In genomic region chr7:67114056-67114455, GRCm38 (mm10) we compare ENCODE assay signal across 15 mouse cellular contexts.
DNase-seq lines count a peak whose midpoint lies in the region; ATAC-seq and TF ChIP-seq lines count a peak whose summit lies in the region.
"Had no signal": no experiment of that assay in that cellular context is flagged by ENCODE, and none has a peak within 500 bp of the region (broad histone marks: within the 10 kb centered on the region; RNA-seq: fewer than 3 reads in every experiment).

No protein-coding gene starts in this region.

- H3K4me2 ChIP-seq in embryonic facial prominence, embryonic 11.5 days (ENCODE audit: low read depth, low read length), result no peak overlapping the region
- no peak overlapping the region for H3K4me2 ChIP-seq in lung, embryonic 14.5 days
- H3K4me2 ChIP-seq: hindbrain, embryonic 15.5 days; liver, embryonic 11.5 days had no signal

- DNase-seq in embryonic facial prominence, embryonic 11.5 days (ENCODE audit: low spot score), result peak; percentile 13
- DNase-seq in embryonic facial prominence, embryonic 10.5 days (ENCODE audit: low spot score), result no peak
- DNase-seq in lung, embryonic 14.5 days, result peak; percentile 26
- DNase-seq in lung, adult 2 months, result no peak
- peak; percentile 20 for DNase-seq in brain, adult 2 months (ENCODE audit: low read depth, low spot score)
- DNase-seq in frontal cortex, postnatal 36 days (ENCODE audit: low spot score in 2 of 2), result no peak
- no peak for DNase-seq in right cerebral cortex, postnatal 10 days (ENCODE audit: low spot score in 2 of 2)
- DNase-seq: B cell, adult 2 months; cerebellum, adult 11-12 months; kidney, adult 8-10 months had no signal

- H3K36me3 ChIP-seq in embryonic facial prominence, embryonic 11.5 days (replicated peaks; ENCODE audit: control insufficient read depth, insufficient read depth, low read depth, low read length), result no peaks in the 10 kb centered on the region
- H3K36me3 ChIP-seq in embryonic facial prominence, embryonic 10.5 days (replicated peaks), result no peaks in the 10 kb centered on the region
- H3K36me3 ChIP-seq in lung, embryonic 14.5 days (ENCODE audit: insufficient read depth), result no peaks in the 10 kb centered on the region
- H3K36me3 ChIP-seq: hindbrain, embryonic 15.5 days had no signal

- no peak for TF ChIP-seq POLR2A in lung, adult 2 months (IDR thresholded peaks at IDR 0.05; ENCODE audit: borderline replicate concordance, extremely low read depth, low read depth, low read length)

- H3K4me3 ChIP-seq in embryonic facial prominence, embryonic 11.5 days (ENCODE audit: low read depth, low read length), result no peak overlapping the region
- H3K4me3 ChIP-seq in embryonic facial prominence, embryonic 10.5 days, result no peak overlapping the region
- H3K4me3 ChIP-seq in lung, embryonic 14.5 days (ENCODE audit: low read depth, low read length), result no peak overlapping the region
- H3K4me3 ChIP-seq in lung, adult 2 months (replicated peaks; ENCODE audit: extremely low read depth, low read depth, low read length), result no peak overlapping the region
- H3K4me3 ChIP-seq: hindbrain, embryonic 15.5 days; layer of hippocampus, adult 2 months had no signal

- no peak for TF ChIP-seq CTCF in lung, embryonic 14.5 days (IDR thresholded peaks at IDR 0.05; ENCODE audit: low read depth)
- no peak for TF ChIP-seq CTCF in lung, adult 2 months (IDR thresholded peaks at IDR 0.05; ENCODE audit: insufficient read depth, low read length)

- no peaks in the 10 kb centered on the region for H3K4me1 ChIP-seq in embryonic facial prominence, embryonic 11.5 days (ENCODE audit: control insufficient read depth, insufficient read depth, low read length)
- H3K4me1 ChIP-seq in embryonic facial prominence, embryonic 10.5 days, result peaks cover 9% of the 10 kb centered on the region; the same call in 1 of the 2 replicates
- H3K4me1 ChIP-seq in lung, embryonic 14.5 days (ENCODE audit: insufficient read depth), result no peaks in the 10 kb centered on the region
- no peaks in the 10 kb centered on the region for H3K4me1 ChIP-seq in lung, adult 2 months (ENCODE audit: control insufficient read depth, insufficient read depth, low read length)

- WGBS in embryonic facial prominence, embryonic 11.5 days, result 98% methylated on average over 3 of the region's 3 CpGs
- WGBS in embryonic facial prominence, embryonic 10.5 days, result 95% methylated on average over 3 of the region's 3 CpGs
- WGBS in lung, embryonic 14.5 days, result 96% methylated on average over 3 of the region's 3 CpGs
- WGBS in lung, adult 2 months, result 85% methylated on average over 3 of the region's 3 CpGs

- H3K27me3 ChIP-seq in embryonic facial prominence, embryonic 11.5 days (ENCODE audit: control insufficient read depth, insufficient read depth, low read length), result no peaks in the 10 kb centered on the region
- H3K27me3 ChIP-seq in embryonic facial prominence, embryonic 10.5 days (replicated peaks; ENCODE audit: low read depth, poor library complexity, severe bottlenecking), result no peaks in the 10 kb centered on the region
- H3K27me3 ChIP-seq in lung, embryonic 14.5 days (ENCODE audit: insufficient read depth, low read length), result no peaks in the 10 kb centered on the region
- H3K27me3 ChIP-seq: hindbrain, embryonic 15.5 days had no signal

- H3K9me3 ChIP-seq in embryonic facial prominence, embryonic 11.5 days (replicated peaks; ENCODE audit: control insufficient read depth, low read length), result no peaks in the 10 kb centered on the region
- no peaks in the 10 kb centered on the region for H3K9me3 ChIP-seq in embryonic facial prominence, embryonic 10.5 days
- H3K9me3 ChIP-seq in lung, embryonic 14.5 days (ENCODE audit: low read depth, low read length), result no peaks in the 10 kb centered on the region
- H3K9me3 ChIP-seq: hindbrain, embryonic 15.5 days had no signal

- no peak overlapping the region for H3K9ac ChIP-seq in embryonic facial prominence, embryonic 11.5 days (replicated peaks; ENCODE audit: low read length)
- no peak overlapping the region for H3K9ac ChIP-seq in lung, embryonic 14.5 days
- H3K9ac ChIP-seq: hindbrain, embryonic 15.5 days had no signal

- no peak for ATAC-seq in embryonic facial prominence, embryonic 11.5 days (replicated peaks; ENCODE audit: insufficient number of reproducible peaks, low FRiP score, low TSS enrichment, low read depth)
- ATAC-seq in lung, embryonic 14.5 days (ENCODE audit: insufficient read depth), result no peak
- ATAC-seq in megakaryocyte, adult 5-6 weeks (ENCODE audit: poor library complexity, severe bottlenecking), result peak; percentile 50

- no peak overlapping the region for H3K27ac ChIP-seq in embryonic facial prominence, embryonic 11.5 days (replicated peaks; ENCODE audit: low read depth, low read length)
- H3K27ac ChIP-seq in embryonic facial prominence, embryonic 10.5 days (replicated peaks), result no peak overlapping the region
- no peak overlapping the region for H3K27ac ChIP-seq in lung, embryonic 14.5 days (ENCODE audit: low read depth)
- H3K27ac ChIP-seq: hindbrain, embryonic 15.5 days; layer of hippocampus, adult 2 months; stomach, postnatal 0 days had no signal

Comparison
In these comparisons a context has a peak if more than half of its experiments do, and no peak if none do; other contexts are left out.
1. DNase-seq: peak in embryonic facial prominence, embryonic 11.5 days (single experiment), lung, embryonic 14.5 days (single experiment) and brain, adult 2 months (single experiment); none in embryonic facial prominence, embryonic 10.5 days (single experiment), lung, adult 2 months (single experiment), frontal cortex, postnatal 36 days (0 of 2) and right cerebral cortex, postnatal 10 days (0 of 2).